Mouse (Mus musculus): ENCODE results near the gene Nek9.

- no peak for TF ChIP-seq CTCF (IDR thresholded peaks at IDR 0.05; ENCODE audit: extremely low read depth, insufficient read length, insufficient replicate concordance, low read depth, low read length)
- TF ChIP-seq POLR2A (IDR thresholded peaks at IDR 0.05; ENCODE audit: low read depth, low read length) = no peak
These were observed 1.4 kb downstream of the Nek9 start for GRCm38 (mm10) chr12:85337567-85338311.
